16 mouse cellular contexts compared by ENCODE assay signal in the genomic region with DNA sequence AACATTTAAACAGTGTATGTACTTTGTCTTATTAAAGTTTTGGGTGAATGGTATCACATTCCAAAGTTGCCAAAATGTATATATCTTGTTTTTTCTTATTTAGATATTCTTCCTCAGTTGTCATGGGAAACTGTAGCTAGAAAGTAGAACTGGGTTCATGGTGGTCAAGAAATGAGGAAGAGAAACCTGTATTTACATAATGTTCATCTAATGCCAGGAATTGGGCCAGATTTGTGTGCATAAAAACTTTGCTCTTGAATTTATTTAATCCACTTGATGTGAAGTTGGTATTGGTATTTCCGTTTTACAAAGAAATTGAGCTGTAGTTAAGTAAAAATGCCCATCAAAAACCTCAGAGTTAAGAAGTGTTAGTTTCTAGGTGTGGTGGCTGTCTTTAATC. TPM values are rescaled to one million over a fixed set of nuclear protein-coding genes. Genes with fewer than 3 reads are reported as not detected.
DNase-seq lines count a peak whose midpoint lies in the region; ATAC-seq and TF ChIP-seq lines count a peak whose summit lies in the region.
"Had no signal": no experiment of that assay in that cellular context is flagged by ENCODE, and none has a peak within 500 bp of the region (broad histone marks: within the 10 kb centered on the region; RNA-seq: fewer than 3 reads in every experiment).

No protein-coding gene starts in this region.

- WGBS in hindbrain, embryonic 13.5 days: 91% methylated on average over 1 of the region's 1 CpGs
- WGBS in hindbrain, postnatal 0 days: 85% methylated on average over 1 of the region's 1 CpGs
- 93% methylated on average over 1 of the region's 1 CpGs for WGBS in midbrain, embryonic 14.5 days
- 94% methylated on average over 1 of the region's 1 CpGs for WGBS in midbrain, embryonic 15.5 days

- H3K27ac ChIP-seq in hindbrain, embryonic 13.5 days: no peak overlapping the region
- H3K27ac ChIP-seq in hindbrain, postnatal 0 days: no peak overlapping the region
- H3K27ac ChIP-seq in midbrain, embryonic 14.5 days (replicated peaks; ENCODE audit: low read depth, low read length): no peak overlapping the region
- no peak overlapping the region for H3K27ac ChIP-seq in midbrain, embryonic 15.5 days
- no peak overlapping the region for H3K27ac ChIP-seq in MEL (ENCODE audit: control insufficient read depth, low read depth, low read length)

- peaks cover 30% of the 10 kb centered on the region for H3K79me2 ChIP-seq in MEL (ENCODE audit: control insufficient read depth, insufficient read depth, low read length, poor library complexity)

- TF ChIP-seq POLR2A in MEL (IDR thresholded peaks at IDR 0.05; ENCODE audit: control insufficient read depth in 1 of 2, insufficient read depth in 1 of 2, low read depth in 1 of 2, low read length in 2 of 2, poor library complexity in 1 of 2): no peak

- ATAC-seq in hindbrain, embryonic 13.5 days (ENCODE audit: low FRiP score): no peak
- no peak for ATAC-seq in hindbrain, postnatal 0 days
- ATAC-seq in midbrain, embryonic 14.5 days (ENCODE audit: low FRiP score, low TSS enrichment): no peak
- no peak for ATAC-seq in midbrain, embryonic 15.5 days (replicated peaks)

- peaks cover 28% of the 10 kb centered on the region for H3K27me3 ChIP-seq in hindbrain, embryonic 13.5 days
- H3K27me3 ChIP-seq in hindbrain, postnatal 0 days (ENCODE audit: insufficient read depth, low read length): no peaks in the 10 kb centered on the region
- H3K27me3 ChIP-seq in midbrain, embryonic 14.5 days (ENCODE audit: control insufficient read depth, insufficient read depth, low read length): no peaks in the 10 kb centered on the region
- peaks cover 11% of the 10 kb centered on the region; the same call in 1 of the 2 replicates for H3K27me3 ChIP-seq in midbrain, embryonic 15.5 days (replicated peaks)
- no peaks in the 10 kb centered on the region for H3K27me3 ChIP-seq in MEL (ENCODE audit: control insufficient read depth in 1 of 2, insufficient read depth in 2 of 2, low read length in 2 of 2)
- no peaks in the 10 kb centered on the region for H3K27me3 ChIP-seq in splenic B cell, adult 2 months (ENCODE audit: control insufficient read depth, insufficient read depth, low read length, poor library complexity, severe bottlenecking)

- DNase-seq in hindbrain, postnatal 0 days (ENCODE audit: low spot score): no peak
- DNase-seq in midbrain, embryonic 14.5 days: peak; percentile 1
- DNase-seq in MEL (ENCODE audit: low read depth, low spot score): peak; percentile 41
- DNase-seq in splenic B cell, adult 2 months (ENCODE audit: low read depth, low spot score): peak; percentile 82
- no peak for DNase-seq in urinary bladder, postnatal 25 days (ENCODE audit: low spot score)
- DNase-seq: adrenal gland, adult 2 months; cerebellum, adult 11-12 months; heart, postnatal 4 days; lung, postnatal 10 days; thymus, adult 2 months had no signal

- no peak overlapping the region for H3K4me2 ChIP-seq in hindbrain, embryonic 13.5 days
- H3K4me2 ChIP-seq in hindbrain, postnatal 0 days (ENCODE audit: low read depth, low read length): no peak overlapping the region
- H3K4me2 ChIP-seq in midbrain, embryonic 14.5 days (ENCODE audit: low read length): no peak overlapping the region
- no peak overlapping the region for H3K4me2 ChIP-seq in midbrain, embryonic 15.5 days

- H3K36me3 ChIP-seq in hindbrain, embryonic 13.5 days: peaks cover 7% of the 10 kb centered on the region
- 0 out of 2 replicates have a peak, but pooled peaks cover 2% of the 10 kb centered on the region for H3K36me3 ChIP-seq in hindbrain, postnatal 0 days (ENCODE audit: insufficient read depth, low read length)
- H3K36me3 ChIP-seq in midbrain, embryonic 14.5 days (ENCODE audit: control insufficient read depth, insufficient read depth, low read length): peaks cover 8% of the 10 kb centered on the region
- H3K36me3 ChIP-seq in midbrain, embryonic 15.5 days (replicated peaks): peaks cover 1% of the 10 kb centered on the region; the same call in 1 of the 2 replicates
- peaks cover 0 to 12% of the 10 kb centered on the region in 2 experiments; a peak in 2 of 4 replicates for H3K36me3 ChIP-seq in MEL (ENCODE audit: control insufficient read depth in 1 of 2, insufficient read depth in 2 of 2, low read length in 2 of 2)
- peaks cover 12% of the 10 kb centered on the region for H3K36me3 ChIP-seq in splenic B cell, adult 2 months (ENCODE audit: control insufficient read depth, insufficient read depth, low read length, poor library complexity, severe bottlenecking)

- H3K9me3 ChIP-seq in hindbrain, embryonic 13.5 days: no peaks in the 10 kb centered on the region
- H3K9me3 ChIP-seq in hindbrain, postnatal 0 days (ENCODE audit: low read length): no peaks in the 10 kb centered on the region
- H3K9me3 ChIP-seq in midbrain, embryonic 14.5 days (ENCODE audit: control insufficient read depth, low read length): no peaks in the 10 kb centered on the region
- no peaks in the 10 kb centered on the region for H3K9me3 ChIP-seq in midbrain, embryonic 15.5 days
- H3K9me3 ChIP-seq in MEL (replicated peaks; ENCODE audit: insufficient read depth, low read length): no peaks in the 10 kb centered on the region
- H3K9me3 ChIP-seq: heart, embryonic 10.5 days; midbrain, embryonic 12.5 days had no signal

- H3K4me1 ChIP-seq in hindbrain, embryonic 13.5 days (replicated peaks): peaks cover 22% of the 10 kb centered on the region
- H3K4me1 ChIP-seq in hindbrain, postnatal 0 days (ENCODE audit: insufficient read depth, low read length): peaks cover 4% of the 10 kb centered on the region; the same call in 1 of the 2 replicates
- H3K4me1 ChIP-seq in midbrain, embryonic 14.5 days (ENCODE audit: control insufficient read depth, insufficient read depth, low read length): peaks cover 16% of the 10 kb centered on the region
- peaks cover 22% of the 10 kb centered on the region for H3K4me1 ChIP-seq in midbrain, embryonic 15.5 days
- 0 out of 4 replicates have a peak, but pooled peaks cover 0 to 6% of the 10 kb centered on the region in 2 experiments for H3K4me1 ChIP-seq in MEL (ENCODE audit: control insufficient read depth in 1 of 2, insufficient read depth in 2 of 2, low read length in 2 of 2)

- H3K9ac ChIP-seq in hindbrain, embryonic 13.5 days: no peak overlapping the region
- H3K9ac ChIP-seq in hindbrain, postnatal 0 days (replicated peaks; ENCODE audit: low read length): no peak overlapping the region
- H3K9ac ChIP-seq in midbrain, embryonic 14.5 days (replicated peaks; ENCODE audit: low read length): no peak overlapping the region
- no peak overlapping the region for H3K9ac ChIP-seq in midbrain, embryonic 15.5 days
- no peak overlapping the region for H3K9ac ChIP-seq in MEL (ENCODE audit: control insufficient read depth, low read depth, low read length, poor library complexity, severe bottlenecking)

- TF ChIP-seq EP300 in MEL (IDR thresholded peaks at IDR 0.05; ENCODE audit: low read depth in 1 of 2, low read length in 2 of 2): no peak

- TF ChIP-seq RAD21 in MEL (IDR thresholded peaks at IDR 0.05; ENCODE audit: low read depth, low read length): no peak

- TF ChIP-seq CTCF in hindbrain, postnatal 0 days (IDR thresholded peaks at IDR 0.05; ENCODE audit: low read depth): no peak
- TF ChIP-seq CTCF in MEL (IDR thresholded peaks at IDR 0.05 in 2 of 3, conservative IDR thresholded peaks at IDR 0.05 in 1 of 3; ENCODE audit: control insufficient read depth in 1 of 3, insufficient read depth in 1 of 3, low read depth in 2 of 3, low read length in 3 of 3, poor library complexity in 1 of 3, severe bottlenecking in 1 of 3): no peak

- H3K4me3 ChIP-seq in hindbrain, embryonic 13.5 days: peak overlapping the region; percentile 92; the same call in 1 of the 2 replicates
- no peak overlapping the region for H3K4me3 ChIP-seq in hindbrain, postnatal 0 days (ENCODE audit: low read length)
- no peak overlapping the region for H3K4me3 ChIP-seq in midbrain, embryonic 14.5 days (replicated peaks; ENCODE audit: low read depth, low read length)
- no peak overlapping the region for H3K4me3 ChIP-seq in midbrain, embryonic 15.5 days
- H3K4me3 ChIP-seq in MEL (ENCODE audit: control insufficient read depth in 1 of 2, insufficient read depth in 1 of 2, low read depth in 2 of 2, low read length in 2 of 2): no peak overlapping the region

RNA-seq across cellular contexts. Expression of gene Usf1, which starts 0.9 kb away (rescaled TPM):
- polyA plus RNA-seq in hindbrain, embryonic 13.5 days (2015; fragmentation: Nextera tagmentation; extraction: Ambion mirVana): 202 and 209 TPM in 2 replicates
- total RNA-seq in hindbrain, postnatal 0 days (2014; rRNA removed): 133 and 148 TPM in 2 replicates
- 132 and 141 TPM in 2 replicates for polyA plus RNA-seq in hindbrain, postnatal 0 days (2015; fragmentation: Nextera tagmentation; extraction: Ambion mirVana)
- 207 and 236 TPM in 2 replicates for polyA plus RNA-seq in midbrain, embryonic 14.5 days (2014; fragmentation: Nextera tagmentation; extraction: Ambion mirVana)
- 205 and 216 TPM in 2 replicates for polyA plus RNA-seq in midbrain, embryonic 15.5 days (2015; fragmentation: Nextera tagmentation; extraction: Ambion mirVana)
- 50.0 and 56.0 TPM in 2 replicates for total RNA-seq in MEL (2012; rRNA removed)
- 10 to 100 TPM in 1 of 2 experiments, not detected in 1; 55.0 TPM for polyA plus RNA-seq in MEL (2012; ENCODE audit: insufficient read depth in 1 of 2, insufficient read length in 2 of 2, low read depth in 1 of 2, low replicate concordance in 2 of 2, missing spikeins in 1 of 2)

RNA-seq across cellular contexts. Expression of gene Tstd1, which starts 8.4 kb away (rescaled TPM):
- polyA plus RNA-seq in hindbrain, embryonic 13.5 days (2015; fragmentation: Nextera tagmentation; extraction: Ambion mirVana): 10.0 and 11.7 TPM in 2 replicates
- 1.5 TPM in 1 of 2 replicates, not detected in the other for total RNA-seq in hindbrain, postnatal 0 days (2014; rRNA removed)
- polyA plus RNA-seq in hindbrain, postnatal 0 days (2015; fragmentation: Nextera tagmentation; extraction: Ambion mirVana): 2.3 and 2.7 TPM in 2 replicates
- polyA plus RNA-seq in midbrain, embryonic 14.5 days (2014; fragmentation: Nextera tagmentation; extraction: Ambion mirVana): 5.7 and 6.2 TPM in 2 replicates
- polyA plus RNA-seq in midbrain, embryonic 15.5 days (2015; fragmentation: Nextera tagmentation; extraction: Ambion mirVana): 8.4 and 8.8 TPM in 2 replicates
- 0.49 and 0.50 TPM in 2 replicates for total RNA-seq in MEL (2012; rRNA removed)
- 1 to 10 TPM in 1 of 2 experiments, not detected in 1; 1.4 TPM for polyA plus RNA-seq in MEL (2012; ENCODE audit: insufficient read depth in 1 of 2, insufficient read length in 2 of 2, low read depth in 1 of 2, low replicate concordance in 2 of 2, missing spikeins in 1 of 2)

RNA-seq across cellular contexts. Expression of gene Arhgap30, which starts 21.5 kb away (rescaled TPM):
- polyA plus RNA-seq in hindbrain, embryonic 13.5 days (2015; fragmentation: Nextera tagmentation; extraction: Ambion mirVana): 1.00 and 1.0 TPM in 2 replicates
- 0.52 and 1.3 TPM in 2 replicates for total RNA-seq in hindbrain, postnatal 0 days (2014; rRNA removed)
- polyA plus RNA-seq in hindbrain, postnatal 0 days (2015; fragmentation: Nextera tagmentation; extraction: Ambion mirVana): 0.77 and 0.84 TPM in 2 replicates
- polyA plus RNA-seq in midbrain, embryonic 14.5 days (2014; fragmentation: Nextera tagmentation; extraction: Ambion mirVana): 0.09 and 0.42 TPM in 2 replicates
- 0.66 and 0.87 TPM in 2 replicates for polyA plus RNA-seq in midbrain, embryonic 15.5 days (2015; fragmentation: Nextera tagmentation; extraction: Ambion mirVana)
- total RNA-seq in MEL (2012; rRNA removed): 31.0 and 31.5 TPM in 2 replicates
- polyA plus RNA-seq in MEL (2012; ENCODE audit: insufficient read depth in 1 of 2, insufficient read length in 2 of 2, low read depth in 1 of 2, low replicate concordance in 2 of 2, missing spikeins in 1 of 2): 10 to 100 TPM in 1 of 2 experiments, not detected in 1; 41.2 TPM
- polyA plus RNA-seq: Patski had no signal

RNA-seq across cellular contexts. Expression of gene F11r, which starts 27.1 kb away (rescaled TPM):
- polyA plus RNA-seq in hindbrain, embryonic 13.5 days (2015; fragmentation: Nextera tagmentation; extraction: Ambion mirVana): 12.2 and 13.3 TPM in 2 replicates
- total RNA-seq in hindbrain, postnatal 0 days (2014; rRNA removed): 5.7 and 8.2 TPM in 2 replicates
- polyA plus RNA-seq in hindbrain, postnatal 0 days (2015; fragmentation: Nextera tagmentation; extraction: Ambion mirVana): 14.2 and 14.4 TPM in 2 replicates
- polyA plus RNA-seq in midbrain, embryonic 14.5 days (2014; fragmentation: Nextera tagmentation; extraction: Ambion mirVana): 3.3 and 8.1 TPM in 2 replicates
- 9.4 and 11.8 TPM in 2 replicates for polyA plus RNA-seq in midbrain, embryonic 15.5 days (2015; fragmentation: Nextera tagmentation; extraction: Ambion mirVana)
- 0.31 and 0.42 TPM in 2 replicates for total RNA-seq in MEL (2012; rRNA removed)
- 1 to 10 TPM in 1 of 2 experiments, not detected in 1; 1.8 TPM for polyA plus RNA-seq in MEL (2012; ENCODE audit: insufficient read depth in 1 of 2, insufficient read length in 2 of 2, low read depth in 1 of 2, low replicate concordance in 2 of 2, missing spikeins in 1 of 2)

RNA-seq across cellular contexts. Expression of gene Nectin4, which starts 40.3 kb away (rescaled TPM):
- polyA plus RNA-seq in hindbrain, embryonic 13.5 days (2015; fragmentation: Nextera tagmentation; extraction: Ambion mirVana): 1.4 and 1.7 TPM in 2 replicates
- total RNA-seq in hindbrain, postnatal 0 days (2014; rRNA removed): 2.8 and 5.0 TPM in 2 replicates
- polyA plus RNA-seq in hindbrain, postnatal 0 days (2015; fragmentation: Nextera tagmentation; extraction: Ambion mirVana): 3.8 and 4.9 TPM in 2 replicates
- 1.4 and 1.6 TPM in 2 replicates for polyA plus RNA-seq in midbrain, embryonic 14.5 days (2014; fragmentation: Nextera tagmentation; extraction: Ambion mirVana)
- 3.1 and 3.6 TPM in 2 replicates for polyA plus RNA-seq in midbrain, embryonic 15.5 days (2015; fragmentation: Nextera tagmentation; extraction: Ambion mirVana)
- 0.04 TPM in 1 of 2 replicates, not detected in the other for total RNA-seq in MEL (2012; rRNA removed)
- under 1 TPM in 1 of 2 experiments, not detected in 1; 0.15 TPM for polyA plus RNA-seq in MEL (2012; ENCODE audit: insufficient read depth in 1 of 2, insufficient read length in 2 of 2, low read depth in 1 of 2, low replicate concordance in 2 of 2, missing spikeins in 1 of 2)
- total RNA-seq: gastrocnemius, adult 18-20 months had no signal

Comparison
In these comparisons a context has a peak if more than half of its experiments do, and no peak if none do; other contexts are left out.
1. DNase-seq: peak in midbrain, embryonic 14.5 days (single experiment), MEL (single experiment) and splenic B cell, adult 2 months (single experiment); none in hindbrain, postnatal 0 days (single experiment) and urinary bladder, postnatal 25 days (single experiment).